Mouse (Mus musculus) embryonic facial prominence, embryonic 15.5 days (tissue): Measurements from ENCODE around the gene Scml4. TPM values are rescaled to one million over a fixed set of nuclear protein-coding genes. Genes with fewer than 3 reads are reported as not detected.

ENCODE experiments used
- ATAC-seq: fragments of 200-750 bp; cut with Nextera tagmentation; 2 replicates; pipeline ENCODE4 v1.8.0; 2017; ENCODE audit warnings: low read depth, moderate TSS enrichment; ENCODE audit not compliant: insufficient number of reproducible peaks, low FRiP score, low TSS enrichment
- H3K27ac ChIP-seq: fragments of 300-500 bp; sonication (generic); replicated peaks from 2 replicates; pipeline ENCODE4 v1.5.1; 2015; ENCODE audit warnings: mild to moderate bottlenecking, inconsistent platforms
- H3K27me3 ChIP-seq: fragments of 300-500 bp; sonication (generic); 2 replicates; pipeline ENCODE4 v1.6.1; 2015; ENCODE audit warnings: inconsistent platforms
- H3K36me3 ChIP-seq: fragments of 300-500 bp; sonication (generic); 2 replicates; pipeline ENCODE4 v1.6.1; 2015; ENCODE audit warnings: mild to moderate bottlenecking, inconsistent platforms
- H3K4me1 ChIP-seq: fragments of 300-500 bp; sonication (generic); 2 replicates; pipeline ENCODE4 v1.6.1; 2015; ENCODE audit warnings: inconsistent platforms
- H3K4me2 ChIP-seq: fragments of 300-500 bp; sonication (generic); replicated peaks from 2 replicates; pipeline ENCODE4 v1.6.1; 2015; ENCODE audit warnings: mild to moderate bottlenecking, inconsistent platforms
- H3K4me3 ChIP-seq: fragments of 300-500 bp; sonication (generic); replicated peaks from 2 replicates; pipeline ENCODE4 v1.5.1; 2015; ENCODE audit warnings: mild to moderate bottlenecking, inconsistent platforms
- H3K9ac ChIP-seq: fragments of 300-500 bp; sonication (generic); 2 replicates; pipeline ENCODE4 v1.6.1; 2015; ENCODE audit warnings: inconsistent platforms
- H3K9me3 ChIP-seq: fragments of 300-500 bp; sonication (generic); replicated peaks from 2 replicates; pipeline ENCODE4 v1.6.1; 2016; ENCODE audit warnings: inconsistent platforms
- WGBS: fragments of 180-500 bp; shearing (Covaris S2); methylation state at CpG from one replicate; pipeline ENCODE4 v1.1.7; 2015; 5-methylcytosine and 5-hydroxymethylcytosine counted together
- polyA plus RNA-seq: library from polyadenylated mRNA; unstranded; fragments of >200 nt; fragmentation: Nextera tagmentation; extraction: Ambion mirVana; gene quantifications from 2 replicates; pipeline ENCODE4 v1.2.1, GENCODE M21; 2015

Scml4 gene
- polyA plus RNA-seq, 1 experiment from 2014 or later: 1.3 TPM

DNA sequence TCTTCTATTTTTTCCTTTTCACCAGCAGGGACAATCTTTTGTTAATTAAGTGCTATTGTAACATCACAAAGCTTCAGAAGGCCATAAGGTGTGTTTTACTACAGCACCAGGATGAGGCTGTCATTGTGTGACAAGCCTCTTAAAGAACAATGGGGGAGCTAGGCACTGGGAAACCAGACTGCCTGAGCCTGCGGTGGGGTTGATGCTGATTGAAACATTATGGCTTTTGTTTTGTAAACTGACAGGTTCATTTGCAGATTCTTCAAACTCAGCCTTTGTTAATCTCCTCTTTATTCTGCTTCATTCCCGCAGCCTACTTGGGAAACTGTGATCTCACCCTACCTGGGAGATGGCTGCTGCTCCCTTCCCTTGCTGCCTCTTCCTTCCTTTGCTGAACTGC, 108.2 kb downstream of the Scml4 start:
- 19% methylated on average over 2 of the region's 2 CpGs for WGBS
- Histone ChIP-seq H3K4me3 (no peak overlapping the region), H3K4me2 (no peak overlapping the region), H3K27ac (no peak overlapping the region), H3K27me3 (peaks cover 3% of the 10 kb centered on the region; the same call in 1 of the 2 replicates), H3K4me1 (peaks cover 4% of the 10 kb centered on the region), H3K36me3 (no peaks in the 10 kb centered on the region), H3K9me3 (no peaks in the 10 kb centered on the region), H3K9ac (no peak overlapping the region)
- ATAC-seq: no peak

DNA sequence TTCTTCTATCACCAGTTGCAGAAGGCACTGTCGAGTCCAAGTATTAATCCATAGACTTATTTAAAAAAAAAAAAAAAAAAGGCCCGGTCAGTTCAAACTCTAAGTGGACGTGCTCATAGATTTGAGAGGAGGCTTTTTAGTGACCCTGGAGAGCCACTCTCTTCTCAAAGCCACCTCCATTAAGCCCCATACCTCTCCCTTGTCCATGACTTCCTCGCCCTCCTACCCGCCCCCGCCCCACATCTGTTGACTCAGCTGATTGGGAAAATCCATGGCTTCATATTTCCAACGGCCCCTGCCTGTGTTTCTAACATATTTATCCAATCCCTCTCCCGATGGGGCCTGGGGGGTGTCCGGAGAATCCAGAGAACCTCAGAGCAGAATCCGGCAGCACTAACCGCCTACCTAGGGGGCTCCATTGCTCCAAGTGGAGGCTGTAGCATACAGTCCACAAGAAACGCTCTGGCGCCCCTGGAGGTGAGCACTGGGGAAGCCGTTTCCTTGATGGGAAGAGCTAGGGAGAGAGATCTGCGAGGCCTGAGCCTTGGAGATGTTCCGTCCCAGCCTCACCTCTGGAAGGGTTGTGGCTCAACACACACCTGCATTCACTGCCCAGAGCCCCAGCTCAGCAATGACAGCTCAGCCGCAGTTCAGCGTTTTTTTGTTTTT, 112.5 kb downstream of the Scml4 start:
- WGBS: 31% methylated on average over 18 of the region's 18 CpGs
- no peak overlapping the region for H3K4me3 ChIP-seq

DNA sequence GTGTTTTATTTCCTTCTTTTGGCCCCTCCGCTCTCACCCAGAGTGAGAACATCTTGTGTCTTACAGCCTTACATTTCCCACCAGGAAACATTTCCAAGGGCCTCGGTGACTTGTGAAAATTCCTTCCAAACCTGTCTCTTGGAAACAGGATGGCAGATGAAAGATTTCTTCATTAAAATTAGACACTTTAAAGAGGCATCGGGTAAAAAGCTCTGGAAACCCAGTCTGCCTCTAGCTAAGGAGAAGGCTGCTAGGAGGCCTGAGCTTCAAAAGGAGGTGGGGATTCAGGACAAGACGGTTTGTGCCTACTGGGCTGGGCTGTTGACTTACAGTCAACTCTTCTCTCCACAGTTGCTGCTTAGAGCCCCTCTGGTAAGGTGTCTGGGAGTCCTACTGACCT, 113.4 kb downstream of the Scml4 start:
- ATAC-seq: no peak
- no peak overlapping the region for H3K4me2 ChIP-seq
- H3K9me3 ChIP-seq: no peaks in the 10 kb centered on the region
- H3K27me3 ChIP-seq: peaks cover 2% of the 10 kb centered on the region
- peaks cover 9% of the 10 kb centered on the region for H3K4me1 ChIP-seq
- no peak overlapping the region for H3K27ac ChIP-seq
- H3K9ac ChIP-seq: no peak overlapping the region
- WGBS: 64% methylated on average over 4 of the region's 4 CpGs
- H3K4me3 ChIP-seq: no peak overlapping the region
- no peaks in the 10 kb centered on the region for H3K36me3 ChIP-seq

More for the DNA sequence above, 112.5 kb downstream of the Scml4 start:
- Histone ChIP-seq H3K36me3 (no peaks in the 10 kb centered on the region), H3K27me3 (peaks cover 3% of the 10 kb centered on the region), H3K4me1 (peaks cover 9% of the 10 kb centered on the region), H3K9me3 (no peaks in the 10 kb centered on the region), H3K9ac (no peak overlapping the region), H3K27ac (no peak overlapping the region), H3K4me2 (0 out of 2 replicates have a peak overlapping the region, but pooled peaks have one; percentile 19)
- ATAC-seq: peak; percentile 51; the same call in 1 of the 2 replicates

- H3K4me3 ChIP-seq: no peak overlapping the region
- no peak overlapping the region for H3K27ac ChIP-seq
- no peak overlapping the region for H3K9ac ChIP-seq
- peaks cover 9% of the 10 kb centered on the region for H3K4me1 ChIP-seq
- H3K36me3 ChIP-seq: no peaks in the 10 kb centered on the region
- no peaks in the 10 kb centered on the region; the same call in 1 of the 2 replicates for H3K27me3 ChIP-seq
- ATAC-seq: no peak
- H3K9me3 ChIP-seq: no peaks in the 10 kb centered on the region
- 76% methylated on average over 6 of the region's 6 CpGs for WGBS
- H3K4me2 ChIP-seq: no peak overlapping the region
These were observed 116.4 kb downstream of the Scml4 start for GRCm38 (mm10) chr10:42976577-42976976.

DNA sequence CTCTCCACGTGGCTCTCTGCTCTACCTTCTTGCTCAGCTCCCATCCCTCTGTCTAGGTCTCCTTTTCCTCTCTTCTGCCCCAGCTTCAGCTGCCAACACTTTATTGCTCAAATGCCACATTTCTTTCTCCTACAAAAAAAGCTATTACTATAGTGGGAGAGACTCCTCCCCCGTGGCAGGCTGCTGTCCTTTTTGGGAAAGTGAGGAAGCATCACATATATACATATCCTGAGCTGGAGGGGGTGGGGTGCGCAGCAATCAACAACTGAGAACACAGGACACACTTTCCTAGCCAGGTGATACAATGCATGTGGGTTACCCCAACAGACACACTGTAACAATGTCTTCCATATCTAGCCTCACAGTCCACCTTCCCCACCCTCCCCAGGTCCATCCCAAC, 118.2 kb downstream of the Scml4 start:
- Histone ChIP-seq H3K9me3 (no peaks in the 10 kb centered on the region), H3K27me3 (no peaks in the 10 kb centered on the region; the same call in 1 of the 2 replicates), H3K4me1 (0 out of 2 replicates have a peak, but pooled peaks cover 5% of the 10 kb centered on the region), H3K4me2 (no peak overlapping the region), H3K4me3 (no peak overlapping the region), H3K36me3 (no peaks in the 10 kb centered on the region), H3K27ac (no peak overlapping the region), H3K9ac (no peak overlapping the region)
- no peak for ATAC-seq
- 50% methylated on average over 3 of the region's 3 CpGs for WGBS

DNA sequence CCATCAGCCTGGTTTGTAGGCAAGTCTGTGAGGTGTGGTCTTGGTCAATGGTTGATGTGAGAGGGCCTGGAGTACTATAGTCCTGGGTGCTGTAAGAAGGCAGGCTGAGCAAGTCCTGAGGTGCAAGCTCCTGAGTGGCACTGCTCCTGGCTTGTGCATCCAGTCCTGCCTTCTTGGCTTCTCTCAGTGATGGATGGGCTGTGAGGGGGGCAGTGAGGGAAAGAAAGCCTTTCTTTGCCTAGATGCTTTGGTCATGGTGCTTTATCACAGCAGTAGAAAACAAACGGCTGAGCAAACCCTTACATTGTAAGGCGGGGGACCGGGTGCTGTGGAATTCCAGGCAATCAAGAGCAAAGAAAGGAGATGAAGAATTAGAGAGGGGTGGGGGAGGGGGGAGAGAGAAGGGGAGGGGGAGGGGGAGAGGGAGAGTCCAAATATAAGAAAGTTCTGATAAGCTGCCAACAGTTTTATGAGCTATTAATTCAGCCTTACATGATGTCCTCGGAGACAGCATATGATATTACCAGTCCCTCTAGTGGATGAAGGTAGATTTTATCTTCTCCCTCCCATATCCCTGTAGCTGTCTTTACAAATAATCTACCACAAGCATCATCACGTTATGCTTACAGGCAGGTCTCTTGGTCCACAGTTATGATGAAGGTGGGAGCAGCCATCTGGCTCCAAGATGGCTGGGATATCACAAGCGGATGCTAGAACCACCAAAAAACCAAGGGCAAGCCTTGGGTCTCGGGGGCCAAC, 121.0 kb downstream of the Scml4 start:
- Histone ChIP-seq H3K4me2 (no peak overlapping the region), H3K4me1 (0 out of 2 replicates have a peak, but pooled peaks cover 5% of the 10 kb centered on the region), H3K4me3 (no peak overlapping the region), H3K27ac (no peak overlapping the region), H3K9ac (no peak overlapping the region), H3K36me3 (no peaks in the 10 kb centered on the region), H3K9me3 (no peaks in the 10 kb centered on the region), H3K27me3 (no peaks in the 10 kb centered on the region)
- WGBS: 52% methylated on average over 7 of the region's 7 CpGs
- ATAC-seq: no peak

GRCm38 (mm10) chr10:42984886-42985285, 124.7 kb downstream of the Scml4 start:
- H3K4me3 ChIP-seq: no peak overlapping the region
- H3K9me3 ChIP-seq: no peaks in the 10 kb centered on the region
- no peak for ATAC-seq
- H3K9ac ChIP-seq: no peak overlapping the region
- H3K27ac ChIP-seq: no peak overlapping the region
- peaks cover 7% of the 10 kb centered on the region for H3K4me1 ChIP-seq
- H3K36me3 ChIP-seq: no peaks in the 10 kb centered on the region
- H3K4me2 ChIP-seq: no peak overlapping the region
- H3K27me3 ChIP-seq: no peaks in the 10 kb centered on the region
- 83% methylated on average over 4 of the region's 4 CpGs for WGBS

GRCm38 (mm10) chr10:42987594-42988052, 127.5 kb downstream of the Scml4 start:
- peak; percentile 50 for ATAC-seq
- Histone ChIP-seq H3K4me3 (no peak overlapping the region), H3K9ac (no peak overlapping the region), H3K36me3 (no peaks in the 10 kb centered on the region), H3K27ac (no peak overlapping the region), H3K9me3 (no peaks in the 10 kb centered on the region), H3K4me2 (no peak overlapping the region), H3K4me1 (peaks cover 7% of the 10 kb centered on the region), H3K27me3 (no peaks in the 10 kb centered on the region)
- WGBS: 17% methylated on average over 6 of the region's 6 CpGs

- H3K4me3 ChIP-seq: no peak overlapping the region
- ATAC-seq: peak; percentile 59; the same call in 1 of the 2 replicates
- H3K9ac ChIP-seq: no peak overlapping the region
- H3K27me3 ChIP-seq: no peaks in the 10 kb centered on the region
- H3K9me3 ChIP-seq: no peaks in the 10 kb centered on the region
- H3K27ac ChIP-seq: no peak overlapping the region
- H3K4me2 ChIP-seq: no peak overlapping the region
- no peaks in the 10 kb centered on the region for H3K36me3 ChIP-seq
- H3K4me1 ChIP-seq: peaks cover 11% of the 10 kb centered on the region
- WGBS: 38% methylated on average over 15 of the region's 15 CpGs
These were observed 128.5 kb downstream of the Scml4 start for GRCm38 (mm10) chr10:42988627-42989026.

DNA sequence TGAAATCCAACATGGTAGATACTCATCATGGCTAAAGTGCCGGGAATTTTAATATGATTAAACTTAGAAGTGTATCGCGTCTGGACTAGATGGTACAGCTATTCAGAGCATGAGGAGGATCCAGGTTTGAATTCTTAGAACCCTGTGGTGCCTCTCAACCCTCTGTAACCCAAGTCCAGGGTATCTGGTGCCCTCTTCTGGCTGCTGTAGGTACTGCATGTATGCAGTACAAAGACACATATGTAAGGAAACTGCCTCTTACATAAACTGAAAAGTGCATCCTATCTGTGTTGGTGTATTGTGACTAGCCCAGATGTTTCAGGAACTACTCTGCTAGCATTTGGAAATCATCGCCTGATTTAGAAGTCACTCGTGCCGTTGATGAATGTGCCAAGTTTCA, 129.7 kb downstream of the Scml4 start:
- WGBS: 31% methylated on average over 6 of the region's 6 CpGs
- Histone ChIP-seq H3K4me1 (peaks cover 21% of the 10 kb centered on the region), H3K4me3 (no peak overlapping the region), H3K27me3 (no peaks in the 10 kb centered on the region), H3K36me3 (no peaks in the 10 kb centered on the region), H3K4me2 (no peak overlapping the region), H3K27ac (no peak overlapping the region), H3K9me3 (no peaks in the 10 kb centered on the region), H3K9ac (no peak overlapping the region)
- no peak for ATAC-seq

GRCm38 (mm10) chr10:42991018-42991417, 130.8 kb downstream of the Scml4 start:
- Histone ChIP-seq H3K27ac (no peak overlapping the region), H3K4me2 (no peak overlapping the region), H3K4me1 (peaks cover 29% of the 10 kb centered on the region), H3K4me3 (no peak overlapping the region), H3K36me3 (no peaks in the 10 kb centered on the region), H3K9ac (no peak overlapping the region), H3K27me3 (no peaks in the 10 kb centered on the region), H3K9me3 (no peaks in the 10 kb centered on the region)
- ATAC-seq: no peak
- 72% methylated on average over 9 of the region's 9 CpGs for WGBS
